Mouse (Mus musculus) liver, adult 2 months (tissue): ENCODE results near the gene Lrrtm4.

Experiments
- CTCF ChIP-seq: fragments of 200-500 bp; IDR thresholded peaks from 2 replicates; pipeline ENCODE4 v1.5.1; 2011; ENCODE audit warnings: low read depth, low read length, control low read depth
- POLR2A ChIP-seq: fragments of 200-500 bp; IDR thresholded peaks from 2 replicates; pipeline ENCODE4 v1.6.1; 2011; ENCODE audit warnings: low read length, control low read depth; ENCODE audit not compliant: insufficient read depth; ENCODE audit errors: extremely low read depth

- no peak for TF ChIP-seq CTCF
- TF ChIP-seq POLR2A = no peak
These were observed 268.3 kb downstream of the Lrrtm4 start for GRCm38 (mm10) chr6:80286968-80287367.
